Mouse (Mus musculus): Measurements from ENCODE around the gene Cphx2. TPM values are rescaled to one million over a fixed set of nuclear protein-coding genes. Genes with fewer than 3 reads are reported as not detected.

The Cphx2 gene
- polyA plus RNA-seq (2014; fragmentation: Illumina TruSeq; extraction: RNeasy Lipid Tissue Mini Kit (QIAGEN cat#74804); ENCODE audit: low replicate concordance), result not detected

DNA sequence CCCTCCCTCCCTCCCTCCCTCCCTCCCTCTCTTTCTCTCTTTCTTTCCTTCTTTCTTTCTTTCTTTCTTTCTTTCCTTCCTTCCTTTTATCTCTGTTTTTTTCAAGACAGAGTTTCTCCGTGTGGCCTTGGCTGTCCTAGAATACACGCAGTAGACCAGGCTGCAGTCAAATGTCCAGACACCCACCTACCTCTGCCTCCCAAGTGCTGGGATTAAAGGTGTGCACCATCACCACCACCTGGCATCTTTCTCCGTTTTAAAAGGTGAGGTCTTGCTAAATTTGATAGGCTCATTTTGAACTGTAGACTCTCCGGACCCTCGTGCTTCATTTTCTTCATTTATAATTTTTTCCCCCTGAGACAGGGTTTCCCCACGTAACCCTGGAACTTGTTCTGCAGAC lies at the start of gene Cphx2:
Gene Cphx2 (plus strand): TSS at position 301 of the 400 bp plus-strand sequence.

GRCm38 (mm10) chr14:26042611-26043010 lies 38.7 kb upstream of the Cphx2 start, which contains the start of gene Gm9780:
Gm9780 (minus strand) TSS chr14:26042711.

GRCm38 (mm10) chr14:26067325-26067633 lies 14.0 kb upstream of the Cphx2 start, which contains the start of gene Tmem254c:
Tmem254c (minus strand) TSS chr14:26067355.

DNA sequence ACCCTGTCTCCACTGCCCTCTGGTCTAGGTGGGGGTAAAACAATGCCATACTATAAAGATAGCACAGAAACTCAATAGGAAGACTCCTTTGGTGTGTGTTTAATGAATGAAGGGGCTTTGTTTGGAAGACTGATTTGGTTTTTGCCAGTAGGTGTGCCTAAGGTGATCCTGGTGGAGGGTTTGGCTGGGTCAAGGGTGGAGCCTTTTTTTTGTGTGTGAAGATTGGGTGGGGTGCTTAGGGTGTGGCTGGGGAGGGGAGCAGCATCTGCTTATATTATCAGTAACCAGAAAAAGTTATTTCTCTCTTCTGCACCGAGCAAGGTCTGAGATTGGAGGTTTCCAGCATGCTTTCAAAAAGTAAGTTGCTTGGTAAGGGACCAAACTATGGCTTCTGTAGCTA lies 681 bp downstream of the Cphx2 start, which contains the start of gene Cphx3:
Gene Cphx3 (plus strand): TSS at position 301 of the 400 bp plus-strand sequence.

DNA sequence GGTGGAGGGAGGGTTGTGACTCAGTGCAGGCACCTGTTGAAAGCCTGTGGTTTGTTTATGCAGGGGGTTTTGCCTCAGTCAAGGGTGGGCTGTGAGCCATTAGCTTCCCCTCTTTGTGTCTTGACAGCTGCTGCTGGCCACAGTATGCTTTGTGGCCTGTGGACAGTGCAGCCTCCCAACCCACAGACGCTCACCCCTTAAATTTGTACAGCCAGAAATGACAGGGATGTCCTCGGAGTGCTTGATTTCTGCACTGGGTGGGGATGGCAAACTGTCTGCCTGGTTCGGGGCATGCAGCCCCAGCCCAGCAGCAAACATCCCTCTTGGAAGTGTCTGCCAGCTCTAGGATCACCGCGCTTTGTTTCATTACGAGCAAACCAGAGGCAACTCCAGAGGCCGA lies 36.8 kb downstream of the Cphx2 start, which contains the start of gene Duxbl2:
Gene Duxbl2 (plus strand): TSS at position 200 of the 400 bp plus-strand sequence.

Other genes starting within 250 kb of the Cphx2 start
- 31.5 TPM for gene Anxa11, start 239.4 kb upstream of the Cphx2 start, polyA plus RNA-seq (2014; fragmentation: Illumina TruSeq; extraction: RNeasy Lipid Tissue Mini Kit (QIAGEN cat#74804); ENCODE audit: low replicate concordance)
- gene Plac9a, start 178.4 kb upstream of the Cphx2 start, polyA plus RNA-seq (2014; fragmentation: Illumina TruSeq; extraction: RNeasy Lipid Tissue Mini Kit (QIAGEN cat#74804); ENCODE audit: low replicate concordance), result not detected
- gene Tmem254a, start 153.8 kb upstream of the Cphx2 start, polyA plus RNA-seq (2014; fragmentation: Illumina TruSeq; extraction: RNeasy Lipid Tissue Mini Kit (QIAGEN cat#74804); ENCODE audit: low replicate concordance), result 15.9 TPM
- not detected for gene Cphx1, start 143.2 kb upstream of the Cphx2 start, polyA plus RNA-seq (2014; fragmentation: Illumina TruSeq; extraction: RNeasy Lipid Tissue Mini Kit (QIAGEN cat#74804); ENCODE audit: low replicate concordance)
- not detected for gene Duxbl1, start 102.9 kb upstream of the Cphx2 start, polyA plus RNA-seq (2014; fragmentation: Illumina TruSeq; extraction: RNeasy Lipid Tissue Mini Kit (QIAGEN cat#74804); ENCODE audit: low replicate concordance)
- 1.6 TPM for gene Gm9780, start 38.8 kb upstream of the Cphx2 start, polyA plus RNA-seq (2014; fragmentation: Illumina TruSeq; extraction: RNeasy Lipid Tissue Mini Kit (QIAGEN cat#74804); ENCODE audit: low replicate concordance)
- not detected for gene Tmem254c, start 14.2 kb upstream of the Cphx2 start, polyA plus RNA-seq (2014; fragmentation: Illumina TruSeq; extraction: RNeasy Lipid Tissue Mini Kit (QIAGEN cat#74804); ENCODE audit: low replicate concordance)
- gene Cphx3, start 781 bp downstream of the Cphx2 start, polyA plus RNA-seq (2014; fragmentation: Illumina TruSeq; extraction: RNeasy Lipid Tissue Mini Kit (QIAGEN cat#74804); ENCODE audit: low replicate concordance), result not detected
- gene Duxbl2, start 36.8 kb downstream of the Cphx2 start, polyA plus RNA-seq (2014; fragmentation: Illumina TruSeq; extraction: RNeasy Lipid Tissue Mini Kit (QIAGEN cat#74804); ENCODE audit: low replicate concordance), result 0.48 TPM
- not detected for gene Plac9b, start 101.0 kb downstream of the Cphx2 start, polyA plus RNA-seq (2014; fragmentation: Illumina TruSeq; extraction: RNeasy Lipid Tissue Mini Kit (QIAGEN cat#74804); ENCODE audit: low replicate concordance)
- 47.7 TPM for gene Tmem254b, start 125.5 kb downstream of the Cphx2 start, polyA plus RNA-seq (2014; fragmentation: Illumina TruSeq; extraction: RNeasy Lipid Tissue Mini Kit (QIAGEN cat#74804); ENCODE audit: low replicate concordance)
- not detected for gene Duxbl3, start 176.4 kb downstream of the Cphx2 start, polyA plus RNA-seq (2014; fragmentation: Illumina TruSeq; extraction: RNeasy Lipid Tissue Mini Kit (QIAGEN cat#74804); ENCODE audit: low replicate concordance)